Mouse (Mus musculus): Measurements from ENCODE around the gene Urad.

Urad gene

DNA sequence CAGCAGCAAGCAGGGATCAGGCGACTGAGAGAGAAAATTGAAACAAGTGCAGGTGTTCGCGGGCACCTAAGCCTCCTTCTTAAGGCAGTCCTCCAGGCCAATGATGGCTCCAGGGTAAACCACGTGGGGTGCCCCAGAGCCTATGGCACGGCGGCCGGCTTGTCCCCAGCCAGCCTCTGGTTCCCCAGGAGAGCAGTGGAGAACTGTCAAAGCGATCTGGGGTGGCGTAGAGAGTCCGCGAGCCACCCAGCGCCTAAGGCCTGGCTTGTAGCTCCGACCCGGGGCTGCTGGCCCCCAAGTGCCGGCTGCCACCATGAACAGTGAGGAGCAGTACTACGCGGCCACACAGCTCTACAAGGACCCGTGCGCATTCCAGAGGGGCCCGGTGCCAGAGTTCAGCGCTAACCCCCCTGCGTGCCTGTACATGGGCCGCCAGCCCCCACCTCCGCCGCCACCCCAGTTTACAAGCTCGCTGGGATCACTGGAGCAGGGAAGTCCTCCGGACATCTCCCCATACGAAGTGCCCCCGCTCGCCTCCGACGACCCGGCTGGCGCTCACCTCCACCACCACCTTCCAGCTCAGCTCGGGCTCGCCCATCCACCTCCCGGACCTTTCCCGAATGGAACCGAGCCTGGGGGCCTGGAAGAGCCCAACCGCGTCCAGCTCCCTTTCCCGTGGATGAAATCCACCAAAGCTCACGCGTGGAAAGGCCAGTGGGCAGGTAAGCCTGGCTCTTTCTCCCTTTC lies 52.1 kb downstream of the Urad start, which contains the start of gene Pdx1:
Pdx1 (plus strand) TSS at position 34 of the 747 bp plus-strand sequence.
- no peak for DNase-seq (ENCODE audit: low read depth, low spot score)

DNA sequence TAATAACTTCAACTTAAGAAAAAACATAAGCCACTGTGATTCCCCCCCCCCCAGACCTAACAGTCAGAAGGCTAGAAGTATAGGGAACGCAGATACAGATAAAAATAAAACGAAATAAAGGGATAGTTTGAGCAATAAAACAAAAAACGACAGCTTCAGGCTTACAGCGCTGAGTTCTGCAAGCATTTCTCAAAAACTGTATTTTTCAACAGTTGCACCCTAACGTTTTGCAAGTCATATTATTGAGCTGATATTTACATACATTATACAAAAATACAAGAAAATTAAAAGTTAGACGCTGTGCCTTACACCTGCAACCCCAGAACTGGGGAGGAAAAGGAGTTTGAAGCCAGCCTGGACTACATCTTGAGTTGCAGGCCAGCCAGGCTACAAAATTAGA lies 52.9 kb downstream of the Urad start:
- DNase-seq (ENCODE audit: low read depth, low spot score): no peak

DNA sequence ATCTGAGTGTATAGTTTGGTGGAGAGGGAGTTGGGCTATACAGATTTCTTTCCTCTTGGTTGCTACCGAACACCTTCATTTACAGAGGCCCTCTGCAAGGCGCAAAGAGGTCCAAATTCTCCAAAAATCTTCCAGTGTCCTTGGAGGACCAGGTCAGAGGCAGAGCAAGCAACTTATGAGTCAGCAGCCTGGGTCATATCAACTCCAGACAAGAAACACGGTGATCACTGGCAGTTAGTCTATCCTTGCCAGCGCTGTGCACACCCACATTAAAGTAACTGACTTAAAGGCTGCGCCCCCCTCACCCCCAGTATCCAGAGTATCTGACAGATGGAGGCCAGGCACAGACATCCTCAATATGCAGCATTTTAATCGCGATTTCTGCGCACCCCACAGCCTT lies 53.5 kb downstream of the Urad start:
- no peak for DNase-seq (ENCODE audit: low read depth, low spot score)

DNA sequence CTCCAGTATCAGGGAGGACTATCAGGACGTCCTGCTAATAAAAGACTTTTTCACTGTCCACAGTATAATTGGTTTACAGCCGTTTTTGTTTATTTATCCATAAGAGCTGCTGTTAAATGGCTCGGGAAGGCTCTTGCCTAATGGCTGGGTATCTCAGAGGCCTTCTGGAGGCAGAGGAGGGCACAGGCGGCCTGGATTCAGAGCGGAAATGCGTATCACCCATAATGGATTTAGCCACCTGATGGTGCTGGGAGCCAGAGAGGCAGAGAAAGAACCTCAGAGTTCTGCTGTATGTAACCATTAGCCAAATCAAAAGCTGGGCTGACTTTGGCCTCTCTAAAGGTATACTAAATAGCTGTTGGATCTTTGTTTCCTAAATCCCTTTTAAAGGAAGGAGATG lies 54.8 kb downstream of the Urad start:
- no peak for DNase-seq (ENCODE audit: low read depth, low spot score)

Data from forelimb bud, embryonic 11.5 days (tissue).